In the genomic region with DNA sequence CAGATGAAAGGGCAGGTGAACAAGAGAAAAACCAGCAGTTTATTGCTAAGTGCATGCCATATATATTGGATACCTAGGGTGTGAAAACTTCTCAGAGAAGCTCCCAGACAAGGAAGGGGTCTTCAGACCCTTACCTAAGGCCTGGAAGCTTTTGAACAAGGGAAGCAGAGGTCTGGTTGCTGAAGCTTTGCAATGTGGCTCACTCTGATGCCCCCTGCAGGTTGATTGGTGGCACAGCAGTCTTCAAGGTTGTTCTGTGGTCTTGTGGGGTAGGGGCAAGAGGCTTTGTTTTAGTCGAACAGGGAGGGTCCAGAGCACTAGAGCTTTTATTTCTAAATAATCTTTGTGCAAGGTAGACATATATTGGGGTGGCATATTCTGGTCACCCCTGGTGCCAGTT, we compare ENCODE assay signal across 8 mouse cellular contexts. TPM values are rescaled to one million over a fixed set of nuclear protein-coding genes. Genes with fewer than 3 reads are reported as not detected.
DNase-seq lines count a peak whose midpoint lies in the region; ATAC-seq and TF ChIP-seq lines count a peak whose summit lies in the region.

No protein-coding gene starts in this region.

- H3K27me3 ChIP-seq in heart, adult 2 months (ENCODE audit: control insufficient read depth, insufficient read depth, low read length), result no peaks in the 10 kb centered on the region
- no peaks in the 10 kb centered on the region for H3K27me3 ChIP-seq in heart, embryonic 12.5 days (replicated peaks)
- no peaks in the 10 kb centered on the region; the same call in 1 of the 2 replicates for H3K27me3 ChIP-seq in cerebellum, adult 2 months (ENCODE audit: control insufficient read depth, insufficient read depth, low read length)
- H3K27me3 ChIP-seq in small intestine, adult 2 months (ENCODE audit: control insufficient read depth, insufficient read depth, low read length), result no peaks in the 10 kb centered on the region

- no peak overlapping the region for H3K4me3 ChIP-seq in heart, adult 2 months
- no peak overlapping the region for H3K4me3 ChIP-seq in heart, embryonic 12.5 days
- H3K4me3 ChIP-seq in cerebellum, adult 2 months (replicated peaks; ENCODE audit: insufficient read depth, low read depth, low read length), result no peak overlapping the region
- H3K4me3 ChIP-seq in small intestine, adult 2 months (ENCODE audit: low read depth, low read length), result no peak overlapping the region

- no peak overlapping the region for H3K27ac ChIP-seq in heart, adult 2 months
- H3K27ac ChIP-seq in heart, embryonic 12.5 days (ENCODE audit: poor library complexity, severe bottlenecking), result no peak overlapping the region
- H3K27ac ChIP-seq in cerebellum, adult 2 months (ENCODE audit: insufficient read depth, low read length), result no peak overlapping the region
- no peak overlapping the region for H3K27ac ChIP-seq in small intestine, adult 2 months (ENCODE audit: insufficient read depth, low read depth, low read length)

- no peaks in the 10 kb centered on the region for H3K36me3 ChIP-seq in heart, adult 2 months (ENCODE audit: control insufficient read depth, insufficient read depth, low read length)
- H3K36me3 ChIP-seq in heart, embryonic 12.5 days, result no peaks in the 10 kb centered on the region
- H3K36me3 ChIP-seq in small intestine, adult 2 months (ENCODE audit: control insufficient read depth, insufficient read depth, low read length), result no peaks in the 10 kb centered on the region

- 8% methylated on average over 1 of the region's 1 CpGs for WGBS in heart, adult 2 months
- WGBS in heart, embryonic 12.5 days, result 22% methylated on average over 1 of the region's 1 CpGs
- 7% methylated on average over 1 of the region's 1 CpGs for WGBS in cerebellum, adult 2 months
- WGBS in small intestine, adult 2 months, result 9% methylated on average over 1 of the region's 1 CpGs

- intact Hi-C loops in heart, adult 2 months (cut with DNase I), result no loop called here

- no peaks in the 10 kb centered on the region for H3K9me3 ChIP-seq in heart, embryonic 12.5 days (replicated peaks)

- no peak for ATAC-seq in heart, embryonic 12.5 days (ENCODE audit: insufficient number of reproducible peaks, low FRiP score)
- no peak for ATAC-seq in monocyte, adult 5-6 weeks (replicated peaks; ENCODE audit: insufficient number of reproducible peaks, low FRiP score, low TSS enrichment, poor library complexity, severe bottlenecking)

- H3K79me2 ChIP-seq in heart, adult 2 months (replicated peaks; ENCODE audit: control insufficient read depth, insufficient read depth, low read length), result no peaks in the 10 kb centered on the region

- no peak for TF ChIP-seq EP300 in heart, adult 2 months (IDR thresholded peaks at IDR 0.05; ENCODE audit: insufficient read depth, low read depth, low read length)

- H3K4me1 ChIP-seq in heart, adult 2 months (ENCODE audit: control insufficient read depth, insufficient read depth, low read length), result no peaks in the 10 kb centered on the region
- no peaks in the 10 kb centered on the region for H3K4me1 ChIP-seq in heart, embryonic 12.5 days (replicated peaks)
- no peaks in the 10 kb centered on the region for H3K4me1 ChIP-seq in cerebellum, adult 2 months (ENCODE audit: control insufficient read depth, insufficient read depth, low read length)
- no peaks in the 10 kb centered on the region for H3K4me1 ChIP-seq in small intestine, adult 2 months (ENCODE audit: control insufficient read depth, insufficient read depth, insufficient read length, low read length)

- no peak for DNase-seq in heart, adult 2 months
- DNase-seq in right cerebral cortex, adult 2 months (ENCODE audit: low spot score in 2 of 2), result peak; percentile 34 to 49
- no peak for DNase-seq in right cerebral cortex, postnatal 36 days (ENCODE audit: low spot score in 2 of 2)
- DNase-seq in cerebellum, adult 2 months, result peak; percentile 20 to 40
- DNase-seq in induced T-regulatory cell, adult 2 months (ENCODE audit: low read depth), result peak; percentile 58

- TF ChIP-seq CTCF in heart, adult 2 months (IDR thresholded peaks at IDR 0.05), result peak; percentile 94
- peak; percentile 79 for TF ChIP-seq CTCF in cerebellum, adult 2 months (IDR thresholded peaks at IDR 0.05; ENCODE audit: borderline replicate concordance, insufficient read depth, low read depth, low read length)
- TF ChIP-seq CTCF in small intestine, adult 2 months (IDR thresholded peaks at IDR 0.05; ENCODE audit: extremely low read depth, insufficient read length, insufficient replicate concordance, low read depth, low read length), result peak; percentile 80; the same call in 1 of the 2 replicates

- no peak for TF ChIP-seq POLR2A in heart, adult 2 months (IDR thresholded peaks at IDR 0.05; ENCODE audit: insufficient read depth, low read depth, low read length)
- TF ChIP-seq POLR2A in cerebellum, adult 2 months (IDR thresholded peaks at IDR 0.05; ENCODE audit: borderline replicate concordance, insufficient read depth, low read length), result no peak
- TF ChIP-seq POLR2A in small intestine, adult 2 months (IDR thresholded peaks at IDR 0.05; ENCODE audit: low read depth, low read length), result no peak

- no peak overlapping the region for H3K9ac ChIP-seq in heart, adult 2 months (ENCODE audit: low read depth, low read length)
- no peak overlapping the region for H3K9ac ChIP-seq in heart, embryonic 12.5 days

- no peak overlapping the region for H3K4me2 ChIP-seq in heart, embryonic 12.5 days

RNA-seq across cellular contexts. Expression of gene 3110009E18Rik, which starts 34.3 kb away (rescaled TPM):
- total RNA-seq in heart, adult 2 months (2021), result 1 to 10 TPM; 5.2 to 5.8 TPM
- 2.5 and 4.8 TPM in 2 replicates for polyA plus RNA-seq in heart, adult 2 months (2012; rRNA removed)
- polyA plus RNA-seq in heart, embryonic 12.5 days (2016; fragmentation: Nextera tagmentation; extraction: Ambion mirVana), result 11.8 and 14.1 TPM in 2 replicates
- polyA plus RNA-seq in cerebellum, adult 2 months (2012; rRNA removed), result 6.5 and 7.7 TPM in 2 replicates
- not detected in 2 replicates for polyA plus RNA-seq in small intestine, adult 2 months (2012; rRNA removed)
- 3.0 to 10.3 TPM (median 8.4 TPM) in 3 replicates for total RNA-seq in monocyte, adult 5-6 weeks (2017)

RNA-seq across cellular contexts. Expression of gene Dbi, which starts 34.4 kb away (rescaled TPM):
- total RNA-seq in heart, adult 2 months (2021), result 100 to 1,000 TPM; 251 to 264 TPM
- 327 and 335 TPM in 2 replicates for polyA plus RNA-seq in heart, adult 2 months (2012; rRNA removed)
- polyA plus RNA-seq in heart, embryonic 12.5 days (2016; fragmentation: Nextera tagmentation; extraction: Ambion mirVana), result 655 and 695 TPM in 2 replicates
- 1,176 and 1,178 TPM in 2 replicates for polyA plus RNA-seq in cerebellum, adult 2 months (2012; rRNA removed)
- 419 and 468 TPM in 2 replicates for polyA plus RNA-seq in small intestine, adult 2 months (2012; rRNA removed)
- total RNA-seq in monocyte, adult 5-6 weeks (2017), result 183 to 239 TPM (median 190 TPM) in 3 replicates

Comparison
In these comparisons a context has a peak if more than half of its experiments do, and no peak if none do; other contexts are left out.
1. DNase-seq: peak in right cerebral cortex, adult 2 months (2 of 2), cerebellum, adult 2 months (2 of 2) and induced T-regulatory cell, adult 2 months (single experiment); none in heart, adult 2 months (0 of 2) and right cerebral cortex, postnatal 36 days (0 of 2).
2. Peak in every context shown above with its lines, with median percentiles within 50 percentile points of each other: CTCF ChIP-seq.